Mouse (Mus musculus): ENCODE data around the gene Rab7b.

DNA sequence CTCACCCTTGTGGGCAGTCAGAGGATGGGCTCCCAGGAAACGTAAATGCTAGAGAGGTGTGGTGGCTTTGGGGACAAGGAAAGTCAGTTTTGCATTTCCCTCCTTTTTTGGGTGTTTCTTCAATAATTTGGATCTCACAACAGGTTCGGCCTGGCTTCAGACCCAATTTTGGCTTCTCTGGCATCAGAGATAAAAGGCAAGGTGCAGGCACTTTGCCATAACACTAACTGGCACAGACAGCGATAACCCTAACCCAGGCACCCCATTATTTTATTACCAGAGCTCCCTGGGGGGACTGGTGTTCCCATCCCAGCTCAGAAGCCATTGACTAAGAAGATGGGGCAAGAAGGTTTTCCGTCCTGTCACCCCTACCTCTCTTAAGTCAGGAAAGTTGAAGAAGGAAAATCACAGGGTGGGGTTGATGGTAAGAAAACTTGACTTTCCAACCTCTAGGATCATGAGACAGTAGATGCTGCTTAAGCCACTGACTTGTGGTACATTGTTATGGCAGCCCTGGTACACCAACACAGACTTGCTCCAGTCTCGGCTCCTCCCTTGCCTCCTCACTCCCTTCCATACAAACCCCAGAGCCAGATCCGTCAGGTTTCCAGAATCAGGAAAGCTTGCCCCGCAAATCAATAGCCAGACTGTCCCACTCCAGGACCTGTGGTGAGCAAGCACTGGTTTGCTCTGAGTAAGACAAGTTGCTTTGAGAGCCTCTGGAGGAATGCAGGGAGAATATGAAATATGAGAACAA, 27.6 kb upstream of the Rab7b start:
- TF ChIP-seq CTCF (IDR thresholded peaks at IDR 0.05; ENCODE audit: low read depth, low read length) (no peak), POLR2A (IDR thresholded peaks at IDR 0.05; ENCODE audit: borderline replicate concordance, low read depth, low read length) (no peak)
